Mouse (Mus musculus) small intestine, adult 2 months (tissue): ENCODE results near the gene Gstm6.

Source experiments
- CTCF ChIP-seq: fragments of 200-500 bp; IDR thresholded peaks from 2 replicates; pipeline ENCODE4 v1.5.1; 2012; ENCODE audit warnings: low read depth, mild to moderate bottlenecking, control low read depth, inconsistent platforms, low read length, moderate library complexity, mixed read lengths; ENCODE audit not compliant: insufficient replicate concordance, insufficient read length; ENCODE audit errors: extremely low read depth
- POLR2A ChIP-seq: fragments of 200-500 bp; IDR thresholded peaks from 2 replicates; pipeline ENCODE4 v1.6.1; 2012; ENCODE audit warnings: low read depth, mild to moderate bottlenecking, control low read depth, inconsistent platforms, low read length, moderate library complexity

DNA sequence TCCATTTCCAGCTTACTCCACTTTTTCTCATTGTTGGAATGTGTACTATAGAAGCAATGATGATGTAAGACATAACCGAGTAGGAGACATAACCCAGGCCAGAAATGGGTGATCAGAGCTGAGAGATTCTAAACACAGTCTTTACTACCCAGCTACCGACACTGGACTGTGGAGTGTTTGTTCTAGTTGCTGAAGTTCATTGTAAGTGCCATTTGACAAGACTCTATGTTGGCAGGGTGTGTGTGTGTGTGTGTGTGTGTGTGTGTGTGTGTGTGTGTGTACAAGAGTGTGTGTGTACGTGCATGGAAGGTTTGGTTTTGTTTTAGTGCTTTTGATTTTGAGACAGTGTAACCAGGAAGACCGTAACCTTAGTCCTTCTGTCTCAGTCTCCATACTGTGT, 13.8 kb downstream of the Gstm6 start:
- no peak for TF ChIP-seq CTCF
- TF ChIP-seq POLR2A: no peak
